Mouse (Mus musculus): ENCODE data around the gene Nhlrc1.

Gene Nhlrc1

GRCm38 (mm10) chr13:47001590-47001989 is 13.1 kb downstream of the Nhlrc1 start:
- DNase-seq (ENCODE audit: low read depth, low spot score), result no peak

GRCm38 (mm10) chr13:46999498-46999897 is 15.2 kb downstream of the Nhlrc1 start:
- no peak for DNase-seq (ENCODE audit: low read depth, low spot score)

GRCm38 (mm10) chr13:46997355-46997754 is 17.3 kb downstream of the Nhlrc1 start:
- no peak for DNase-seq (ENCODE audit: low read depth, low spot score)

GRCm38 (mm10) chr13:46993274-46993551 is 21.4 kb downstream of the Nhlrc1 start:
- no peak for DNase-seq (ENCODE audit: low read depth, low spot score)

- DNase-seq (ENCODE audit: low read depth, low spot score), result no peak
These were observed 22.0 kb downstream of the Nhlrc1 start for GRCm38 (mm10) chr13:46992516-46993273.

GRCm38 (mm10) chr13:46990376-46991011 is 24.2 kb downstream of the Nhlrc1 start:
- DNase-seq (ENCODE audit: low read depth, low spot score), result no peak

GRCm38 (mm10) chr13:46987941-46988340 is 26.7 kb downstream of the Nhlrc1 start:
- no peak for DNase-seq (ENCODE audit: low read depth, low spot score)

- DNase-seq (ENCODE audit: low read depth, low spot score), result no peak
These were observed 28.4 kb downstream of the Nhlrc1 start for GRCm38 (mm10) chr13:46986208-46986607.

- no peak for DNase-seq (ENCODE audit: low read depth, low spot score)
These were observed 30.8 kb downstream of the Nhlrc1 start for GRCm38 (mm10) chr13:46983878-46984277.

- no peak for DNase-seq (ENCODE audit: low read depth, low spot score)
These were observed 34.7 kb downstream of the Nhlrc1 start for GRCm38 (mm10) chr13:46979836-46980490.

- no peak for DNase-seq (ENCODE audit: low read depth, low spot score)
These were observed 38.1 kb downstream of the Nhlrc1 start for GRCm38 (mm10) chr13:46976532-46976931.

GRCm38 (mm10) chr13:46975930-46976329 is 38.7 kb downstream of the Nhlrc1 start:
- no peak for DNase-seq (ENCODE audit: low read depth, low spot score)

- DNase-seq (ENCODE audit: low read depth, low spot score), result no peak
These were observed 39.6 kb downstream of the Nhlrc1 start for GRCm38 (mm10) chr13:46975031-46975551.

- DNase-seq (ENCODE audit: low read depth, low spot score), result no peak
These were observed 44.2 kb downstream of the Nhlrc1 start for GRCm38 (mm10) chr13:46970286-46970945.

- DNase-seq (ENCODE audit: low read depth, low spot score), result no peak
These were observed 46.0 kb downstream of the Nhlrc1 start for GRCm38 (mm10) chr13:46968626-46969025.

GRCm38 (mm10) chr13:46967308-46967707 is 47.3 kb downstream of the Nhlrc1 start:
- no peak for DNase-seq (ENCODE audit: low read depth, low spot score)
